Mouse (Mus musculus): ENCODE data around the gene Adrm1.

The Adrm1 gene

DNA sequence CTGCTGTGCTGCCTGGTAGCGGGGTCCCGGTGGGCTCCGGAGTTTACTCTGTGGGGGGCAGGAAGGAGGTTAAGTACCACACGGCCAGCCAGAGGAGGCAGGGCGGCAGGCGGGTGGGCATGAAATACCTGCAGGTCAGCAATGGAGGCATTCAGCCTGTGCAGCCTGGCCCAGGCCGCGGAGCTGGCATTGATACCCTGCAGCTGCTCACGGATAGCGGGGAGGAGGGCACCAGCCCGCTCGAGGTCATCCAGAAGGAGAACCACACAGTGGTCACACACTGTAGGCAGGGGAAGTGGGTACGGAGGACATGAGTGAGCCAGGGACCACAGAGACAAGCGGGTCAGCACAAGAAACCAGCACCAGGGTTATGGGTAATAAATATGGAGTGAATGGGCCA is 14.4 kb downstream of the Adrm1 start:
- no peak for DNase-seq

DNA sequence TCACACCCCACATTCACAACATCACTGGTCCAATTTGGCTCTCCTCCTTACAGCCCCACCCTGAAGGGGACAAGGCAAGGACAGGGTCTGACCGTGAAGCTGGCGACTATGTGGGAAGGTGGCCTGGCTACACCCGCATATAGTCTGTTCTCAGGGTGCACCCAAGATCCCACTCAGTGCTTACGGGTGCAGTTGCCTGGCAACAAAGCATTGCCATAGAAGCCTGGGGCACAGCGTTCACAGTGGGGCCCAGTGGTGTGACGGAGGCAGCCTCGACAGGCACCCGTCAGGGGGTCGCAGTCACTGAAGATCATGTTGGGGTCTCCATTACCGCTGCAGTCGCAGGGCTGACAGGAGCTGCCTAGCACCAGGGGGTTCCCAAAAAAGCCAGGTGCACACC is 16.1 kb downstream of the Adrm1 start:
- DNase-seq: no peak

DNA sequence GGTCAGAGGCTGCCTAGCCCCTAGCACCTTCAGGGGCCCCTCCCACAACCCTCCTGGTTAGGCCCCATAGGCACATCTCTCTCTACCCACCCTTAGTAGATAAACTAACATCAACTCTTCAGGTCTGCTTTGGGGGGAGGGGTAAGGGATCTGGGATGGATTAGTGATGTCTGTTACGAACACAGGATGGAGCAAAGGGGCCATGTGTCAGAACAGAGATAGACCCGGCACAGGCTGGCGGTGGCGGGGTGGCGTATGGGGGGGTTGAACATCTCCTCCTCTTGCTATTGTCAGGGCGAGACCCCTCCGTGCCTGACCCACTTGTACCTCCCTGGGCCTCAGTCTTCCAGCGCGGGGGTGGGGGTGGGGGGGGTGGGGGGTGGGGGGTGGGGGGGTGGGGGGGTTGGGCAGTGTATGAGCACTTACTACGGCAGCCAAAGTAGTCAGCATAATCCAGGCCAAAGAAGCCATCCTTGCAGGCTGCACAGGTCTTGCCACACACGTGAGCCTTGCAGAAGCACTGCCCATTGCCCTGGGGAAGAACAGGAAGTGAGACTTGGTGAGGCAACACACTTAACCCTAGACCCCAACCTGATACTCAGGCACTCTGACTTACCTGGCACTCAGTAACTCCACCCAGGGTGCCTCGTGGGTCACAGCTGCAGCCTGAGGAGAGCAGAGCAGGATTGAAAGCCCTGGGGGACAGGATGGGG is 25.5 kb downstream of the Adrm1 start:
- DNase-seq: no peak

DNA sequence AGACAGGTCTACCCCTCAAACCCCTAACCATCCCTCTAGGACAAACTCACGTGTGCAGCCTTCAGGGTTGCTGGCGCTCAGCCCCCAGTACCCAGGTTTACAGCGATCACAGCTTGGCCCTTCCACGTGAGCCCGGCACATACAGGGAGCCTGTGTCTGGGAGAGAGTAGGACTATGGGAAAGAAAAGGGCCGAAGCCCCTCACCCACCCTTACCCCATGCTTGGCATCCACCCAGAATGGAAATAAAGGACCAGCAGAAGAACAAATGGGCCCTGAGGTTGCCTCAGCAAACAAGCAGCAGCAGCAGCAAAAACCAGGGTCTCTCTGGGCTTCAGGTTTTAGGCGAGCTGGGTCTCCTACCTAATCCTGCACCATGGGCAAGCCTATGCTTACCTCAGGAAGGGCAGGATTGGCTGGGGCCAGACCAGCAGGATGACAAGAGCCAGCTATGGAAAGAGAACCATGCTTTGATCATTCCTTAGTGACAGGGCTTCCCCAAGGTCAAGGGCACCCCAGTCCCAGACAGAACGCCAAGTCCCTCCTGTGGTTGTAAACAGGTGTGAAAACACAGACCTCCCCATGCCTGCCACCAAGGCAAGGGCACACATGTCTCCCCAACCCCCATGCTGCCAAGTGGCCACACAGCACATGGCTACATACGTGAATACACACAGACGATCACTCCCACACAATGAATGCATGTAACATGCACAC is 26.2 kb downstream of the Adrm1 start:
- DNase-seq: no peak

DNA sequence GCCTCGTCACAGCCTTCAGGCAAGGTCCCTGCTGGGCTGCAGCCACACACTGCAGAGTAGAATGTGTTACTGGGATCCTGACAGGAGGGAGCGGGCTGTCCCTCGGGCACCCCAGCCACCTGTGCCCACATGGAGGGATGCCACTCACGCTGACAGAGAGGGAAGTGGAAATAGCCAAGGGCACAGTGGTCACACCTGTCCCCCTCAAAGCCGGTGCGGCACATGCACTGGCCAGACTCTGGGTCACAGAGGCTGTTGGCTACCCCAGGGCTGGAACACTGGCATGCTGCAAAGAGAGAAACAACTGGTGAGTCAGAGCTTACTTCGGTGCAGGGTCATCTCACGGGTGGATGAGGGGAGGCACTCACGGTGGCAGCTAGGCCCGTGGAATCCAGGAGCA is 27.5 kb downstream of the Adrm1 start:
- DNase-seq: no peak

DNA sequence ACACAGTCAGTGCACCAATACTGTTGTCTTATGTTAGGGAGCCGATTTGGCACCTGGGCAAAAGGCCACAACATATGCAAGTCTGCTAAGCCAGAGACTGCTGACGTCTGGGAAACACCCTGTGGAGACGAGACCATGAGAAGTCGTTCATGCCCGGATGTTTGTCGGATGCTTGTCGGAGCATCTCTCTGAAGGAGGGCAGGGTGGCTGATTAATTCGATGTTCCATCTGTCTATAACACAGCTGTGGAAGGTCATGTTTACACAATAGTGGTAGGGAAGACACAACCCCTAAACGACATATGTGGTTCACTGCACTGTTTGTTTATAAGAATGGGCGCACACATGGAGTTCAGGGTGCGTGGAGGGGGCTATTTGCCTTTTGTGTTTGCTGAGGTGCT is 29.4 kb downstream of the Adrm1 start:
- DNase-seq: no peak

DNA sequence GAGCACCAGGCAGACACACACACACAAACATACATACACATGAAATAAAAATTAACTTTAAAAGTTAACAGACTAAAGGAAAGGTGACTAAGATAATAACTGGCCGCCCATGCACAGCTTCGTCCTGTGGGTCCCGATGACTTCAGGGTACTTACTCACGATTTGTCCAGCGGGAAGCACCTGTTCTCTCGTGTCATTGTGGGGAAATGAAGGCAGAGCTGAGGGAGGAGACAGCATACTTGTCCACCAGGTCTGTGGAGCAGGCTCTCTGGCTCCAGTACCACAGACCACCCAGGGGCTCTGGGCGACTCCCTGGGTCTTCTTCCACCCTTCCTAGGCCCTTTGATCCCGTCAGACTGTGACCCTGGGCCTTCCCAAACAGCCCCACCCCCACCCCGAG is 30.0 kb downstream of the Adrm1 start:
- DNase-seq: no peak

DNA sequence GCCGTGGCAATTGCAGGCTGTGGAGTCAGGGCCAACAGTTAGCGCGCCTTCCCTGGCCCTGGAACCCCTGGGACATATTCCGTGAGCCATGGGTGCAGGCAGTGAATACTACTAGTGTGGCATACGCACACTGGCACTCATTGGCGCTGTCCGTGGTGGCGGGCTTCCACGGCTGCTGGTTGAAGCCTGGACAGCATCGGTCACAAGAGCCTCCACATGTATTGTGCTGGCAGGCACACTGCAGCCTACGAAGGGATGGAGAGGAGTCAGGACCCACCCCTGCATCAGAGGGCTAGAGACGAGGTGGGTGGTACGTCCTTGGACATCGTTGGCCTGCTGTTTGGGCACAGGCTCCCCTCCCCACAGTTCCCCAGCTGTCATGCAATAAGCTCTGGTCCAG is 31.0 kb downstream of the Adrm1 start:
- DNase-seq: no peak

DNA sequence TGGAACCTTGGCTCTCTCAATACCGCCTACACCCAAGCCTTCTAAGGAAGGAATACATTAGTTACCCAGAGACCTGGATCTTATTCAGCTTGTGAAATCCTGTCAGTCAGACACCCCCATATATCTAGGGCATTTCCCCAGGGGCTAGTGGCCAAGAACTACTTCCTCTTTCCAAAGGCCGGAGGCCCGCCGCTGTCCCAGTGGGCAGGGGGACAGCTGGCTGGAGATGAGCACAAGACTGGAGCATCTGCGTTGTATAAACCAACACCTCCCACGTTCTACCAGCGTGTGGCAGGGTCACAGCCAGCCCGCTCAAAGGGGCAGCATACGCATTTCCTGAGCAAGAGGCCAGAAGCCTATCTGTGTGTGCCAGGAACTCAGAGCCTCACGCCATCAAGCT is 31.5 kb downstream of the Adrm1 start:
- DNase-seq: no peak

DNA sequence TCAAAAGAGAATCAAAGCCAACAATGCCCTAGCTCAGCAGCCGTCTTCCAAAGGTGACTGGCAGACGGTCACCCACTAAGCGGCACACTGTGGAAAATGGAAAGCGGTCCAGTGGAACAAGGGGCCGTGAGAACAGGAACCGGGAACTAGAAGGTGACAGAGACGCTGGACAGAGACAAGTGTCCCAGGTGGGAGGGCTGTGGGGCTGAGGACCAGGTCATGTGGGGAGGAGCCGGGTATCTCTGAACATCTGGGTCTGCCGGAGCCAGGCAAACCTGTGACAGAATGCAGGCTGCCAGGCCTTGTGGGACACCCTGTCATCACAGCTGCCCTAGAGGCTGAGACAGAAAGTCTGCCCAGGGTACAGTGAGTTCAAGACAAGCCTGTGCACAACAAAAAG is 33.2 kb downstream of the Adrm1 start:
- DNase-seq: no peak

DNA sequence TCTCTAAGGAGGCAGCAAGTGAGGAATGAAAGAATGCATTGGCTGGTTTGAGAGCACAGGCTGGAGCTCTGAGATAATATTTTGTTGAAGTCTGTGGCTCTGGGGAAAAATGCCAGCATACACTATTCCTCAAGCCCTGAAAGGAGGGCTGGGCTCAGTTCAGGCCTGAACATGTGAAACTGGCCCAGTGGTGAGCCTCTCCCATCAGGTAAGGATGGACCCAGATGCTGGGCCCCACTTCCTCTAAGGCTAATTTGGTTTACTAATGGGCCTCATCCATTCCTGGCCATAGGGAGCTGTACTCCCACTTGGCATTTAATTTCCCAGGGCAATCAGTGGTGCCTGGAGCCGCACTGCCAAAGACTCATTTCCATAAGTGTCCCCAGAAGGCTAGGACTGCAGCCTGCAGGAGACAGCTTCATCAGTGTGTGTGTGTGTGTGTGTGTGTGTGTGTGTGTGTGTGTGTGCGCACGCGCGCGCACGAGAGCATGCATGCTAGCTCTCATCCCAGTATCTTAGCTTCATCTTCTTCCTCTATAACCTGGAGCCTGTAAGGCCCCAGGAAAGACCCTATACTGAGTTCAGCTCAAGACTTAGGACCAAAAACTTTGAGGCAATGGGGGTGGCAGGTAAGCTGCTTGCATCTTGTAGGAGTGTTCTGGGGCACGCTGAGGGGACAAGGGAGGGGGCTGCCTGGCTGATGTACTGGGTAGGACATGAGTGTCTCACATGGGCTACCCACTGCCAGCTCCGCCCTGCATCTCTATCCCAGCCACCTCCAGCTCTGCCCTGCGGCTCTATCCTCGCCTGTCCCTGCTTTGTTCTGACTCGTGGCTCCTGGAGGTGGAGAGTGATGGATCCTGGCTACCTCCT is 34.0 kb downstream of the Adrm1 start:
- DNase-seq: no peak

DNA sequence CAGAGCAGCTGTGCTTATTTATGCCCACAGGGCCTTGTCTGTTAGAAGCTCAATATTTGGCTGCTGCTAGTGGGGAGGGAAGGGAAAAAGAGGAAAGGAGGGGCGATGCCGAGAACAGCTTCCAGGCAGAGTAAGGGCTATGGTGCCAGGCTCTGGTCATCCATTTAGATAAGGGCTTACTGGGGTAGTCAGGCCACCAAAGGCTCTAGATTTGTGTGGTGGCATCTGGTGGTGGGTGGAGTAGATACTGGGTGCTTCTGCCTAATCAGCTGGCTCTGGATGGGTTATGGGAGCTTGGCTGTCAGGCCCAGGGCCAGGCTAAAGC is 34.6 kb downstream of the Adrm1 start:
- DNase-seq: no peak

DNA sequence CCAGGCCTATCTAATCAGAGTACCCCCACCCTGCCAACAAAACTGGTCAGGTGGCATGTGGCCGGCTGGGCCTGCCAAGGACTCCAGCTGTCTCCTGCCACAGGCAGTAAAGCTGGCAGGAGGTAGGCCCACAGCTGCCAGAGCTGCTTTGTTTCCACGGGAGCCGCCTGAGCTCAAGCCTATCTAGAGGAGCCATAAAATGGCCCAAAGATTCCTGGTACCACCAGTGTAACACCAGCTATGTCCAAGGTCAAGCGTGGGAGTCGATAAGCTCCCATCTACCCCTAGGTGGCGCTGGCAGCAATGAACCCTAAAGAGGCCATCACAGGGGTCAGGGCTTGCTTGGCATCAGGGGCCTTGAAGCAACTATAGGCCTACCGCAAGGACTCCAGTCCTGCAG is 36.6 kb downstream of the Adrm1 start:
- DNase-seq: no peak

DNA sequence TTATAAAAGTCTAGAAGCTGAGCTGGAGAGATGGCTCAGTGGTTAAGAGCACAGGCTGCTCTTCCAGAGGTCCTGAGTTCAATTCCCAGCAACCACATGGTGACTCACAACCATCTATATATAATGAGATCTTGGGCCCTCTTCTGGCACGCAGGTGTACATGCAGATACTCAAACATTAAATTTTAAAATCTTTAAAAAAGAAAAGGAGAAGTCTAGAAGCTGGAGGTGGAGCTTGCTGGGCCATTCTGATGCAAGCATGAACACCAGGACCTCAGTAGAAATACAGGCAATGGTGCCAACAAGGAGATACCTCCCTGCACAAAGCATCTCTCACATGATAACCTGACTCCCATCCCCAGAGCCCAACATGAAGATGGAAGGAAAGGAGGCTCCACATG is 37.7 kb downstream of the Adrm1 start:
- DNase-seq: no peak

DNA sequence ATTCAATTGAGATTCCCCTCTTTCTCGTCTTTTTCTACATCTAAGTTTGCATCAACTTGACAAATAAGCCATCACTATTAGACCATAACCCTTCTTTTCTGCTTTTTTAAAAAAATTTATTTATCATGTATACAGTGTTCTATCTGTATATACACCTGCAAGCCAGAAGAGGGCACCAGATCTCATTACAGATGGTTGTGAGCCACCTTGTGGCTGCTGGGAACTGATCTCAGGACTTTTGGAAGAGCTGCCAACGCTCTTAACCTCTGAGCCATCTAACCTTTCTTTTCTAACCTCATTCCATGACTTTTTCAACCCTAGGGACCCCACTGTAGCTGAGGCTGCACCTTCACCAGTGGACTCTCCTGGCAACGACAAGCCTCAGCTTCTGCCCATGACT is 41.0 kb downstream of the Adrm1 start:
- no peak for DNase-seq

DNA sequence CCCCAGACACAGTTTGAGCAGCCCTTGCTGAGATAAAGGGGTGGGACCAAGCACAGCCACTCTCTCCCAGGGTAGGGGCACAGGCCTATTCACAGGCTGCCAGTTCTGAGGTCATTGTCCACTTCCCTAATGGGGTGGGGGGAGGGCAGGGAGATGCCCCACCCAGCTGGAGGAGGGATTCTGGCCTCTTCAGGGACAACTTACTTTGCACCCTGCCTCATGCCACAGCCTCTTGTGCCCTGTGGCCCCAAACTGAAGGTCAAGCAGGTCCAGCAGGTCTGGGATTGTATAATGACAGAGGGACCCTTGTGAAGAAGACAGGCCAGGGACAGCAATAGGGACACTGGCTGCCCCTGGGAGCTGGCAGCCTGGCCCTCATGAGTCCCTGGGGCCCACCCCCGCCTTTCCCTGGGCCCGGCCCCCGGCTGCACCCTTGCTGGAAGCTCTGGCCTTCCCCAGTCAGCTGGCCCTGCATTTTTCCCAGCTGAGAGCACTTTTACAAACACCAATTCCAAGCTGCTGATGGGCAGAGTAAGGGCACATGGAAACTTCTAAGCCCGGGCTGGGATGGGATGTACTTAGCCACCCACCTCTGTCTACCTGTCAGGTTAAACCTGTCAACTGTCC is 43.2 kb downstream of the Adrm1 start:
- DNase-seq: no peak

DNA sequence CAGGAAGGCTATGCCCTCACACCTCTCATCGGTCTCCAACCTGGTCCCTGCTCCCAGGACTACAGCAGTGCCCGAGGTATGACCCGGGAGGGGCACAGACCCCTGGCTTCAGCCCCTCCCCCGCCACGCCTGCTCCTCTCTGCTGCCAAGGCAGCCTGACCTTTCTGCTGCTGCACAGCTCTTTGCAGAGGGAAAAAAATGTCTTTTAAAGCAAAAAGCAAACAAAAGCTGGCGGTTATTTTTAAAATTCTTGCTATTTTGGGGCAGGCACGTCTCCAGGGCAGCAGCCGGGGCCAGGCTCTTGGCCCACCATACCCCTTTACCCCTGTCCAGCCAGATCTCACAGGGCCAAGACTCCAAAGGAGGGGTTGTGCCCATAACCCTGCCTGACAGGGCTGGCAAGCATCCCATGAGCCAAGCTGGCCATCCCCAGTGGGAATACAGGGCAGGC is 43.8 kb downstream of the Adrm1 start:
- no peak for DNase-seq

DNA sequence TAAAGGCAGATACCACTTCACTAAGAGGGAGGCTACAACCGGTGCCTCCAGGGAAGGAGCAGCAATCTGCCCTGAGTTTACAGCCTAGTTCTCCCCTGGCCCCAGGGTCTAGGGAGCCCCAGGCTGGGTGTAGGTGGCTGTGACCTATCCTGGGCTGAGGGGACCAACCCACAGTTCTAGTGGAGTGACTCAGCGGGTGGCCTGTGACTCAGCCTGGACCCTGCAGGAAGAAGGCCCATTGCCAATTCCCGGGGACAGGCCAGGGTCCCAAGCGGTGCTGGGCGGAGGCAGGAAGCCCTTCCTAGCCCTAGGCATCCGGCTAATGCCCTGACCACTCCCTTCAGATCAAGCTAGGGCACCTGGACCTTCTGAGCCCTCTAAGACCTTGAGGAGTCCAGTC is 44.7 kb downstream of the Adrm1 start:
- no peak for DNase-seq

DNA sequence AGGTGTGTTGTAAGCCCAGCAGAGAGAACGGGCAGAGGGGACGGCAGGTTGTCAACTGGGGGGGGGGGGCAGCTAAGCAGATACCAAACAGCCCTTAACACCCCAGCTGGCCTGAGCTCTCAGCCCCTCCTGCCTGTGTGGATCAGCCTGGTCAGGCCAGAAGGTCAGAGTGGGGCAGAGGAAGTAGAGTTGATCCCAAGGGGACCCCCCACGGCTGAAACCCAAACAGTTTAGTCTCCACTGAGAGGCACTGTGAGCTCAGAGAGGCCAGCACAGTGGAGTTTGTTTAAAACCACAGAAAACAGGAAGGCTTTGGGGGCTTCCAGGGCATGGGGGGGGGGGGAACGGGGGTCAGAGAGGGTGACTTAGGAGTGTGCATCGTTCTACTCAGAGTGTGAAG is 45.6 kb downstream of the Adrm1 start:
- no peak for DNase-seq

DNA sequence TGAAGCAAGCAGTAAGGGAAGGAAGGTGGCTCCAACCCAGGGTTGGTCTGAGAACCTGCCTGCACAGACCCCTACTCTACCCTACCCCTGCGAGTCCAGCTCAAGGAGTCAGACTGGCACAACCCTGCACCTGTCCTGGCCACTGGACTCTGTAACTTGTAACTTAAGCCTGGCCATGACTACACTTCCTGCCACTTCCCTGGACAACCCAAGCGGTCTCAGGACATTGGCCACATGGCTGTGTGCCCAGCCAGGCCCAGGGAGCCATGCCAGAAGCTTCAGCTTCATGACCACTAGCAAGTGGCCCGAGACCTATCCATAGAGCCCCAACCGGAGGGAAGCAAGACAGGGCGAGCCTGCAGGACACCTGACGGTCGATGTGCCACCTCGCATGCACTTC is 46.3 kb downstream of the Adrm1 start:
- DNase-seq: peak; percentile 29

DNA sequence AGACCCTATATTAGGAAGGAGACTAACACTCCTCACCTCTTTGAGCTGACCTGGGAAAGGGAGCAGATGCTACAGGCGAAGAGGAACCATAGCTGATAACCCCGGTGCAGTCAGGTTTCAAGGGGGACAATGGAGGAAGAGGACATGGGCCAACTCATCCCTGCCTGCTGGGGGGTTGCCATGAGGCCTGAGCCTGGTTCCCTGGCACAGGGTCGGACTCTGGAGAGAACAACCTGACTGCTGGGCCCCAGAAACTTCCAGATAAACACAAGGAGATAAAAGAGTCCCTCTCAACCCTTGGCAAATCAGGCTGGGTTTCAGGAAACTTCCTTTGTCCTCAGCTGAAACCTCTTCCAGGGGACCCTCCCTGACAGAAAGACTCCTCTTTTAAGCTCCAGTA is 47.0 kb downstream of the Adrm1 start:
- DNase-seq: no peak

DNA sequence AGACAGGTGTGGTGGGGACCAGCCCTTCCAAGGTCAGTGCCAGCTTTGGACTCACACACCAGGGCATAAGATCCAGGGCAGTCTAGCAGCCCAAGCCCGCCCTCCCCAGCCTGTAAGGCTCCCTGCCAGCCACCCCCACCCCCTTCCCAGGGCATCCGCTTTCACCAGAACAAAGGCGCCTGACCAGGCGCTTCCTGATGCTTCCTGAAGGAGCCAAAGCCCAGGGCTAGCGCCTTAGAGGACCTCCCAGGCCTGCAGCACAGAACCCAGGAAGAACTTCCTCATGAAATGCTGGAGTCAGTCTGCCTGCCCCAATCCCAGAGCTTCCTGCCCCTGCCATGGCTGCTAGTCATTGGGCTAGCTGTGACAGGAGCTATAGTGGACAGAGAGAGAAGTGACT is 47.4 kb downstream of the Adrm1 start:
- DNase-seq: no peak

DNA sequence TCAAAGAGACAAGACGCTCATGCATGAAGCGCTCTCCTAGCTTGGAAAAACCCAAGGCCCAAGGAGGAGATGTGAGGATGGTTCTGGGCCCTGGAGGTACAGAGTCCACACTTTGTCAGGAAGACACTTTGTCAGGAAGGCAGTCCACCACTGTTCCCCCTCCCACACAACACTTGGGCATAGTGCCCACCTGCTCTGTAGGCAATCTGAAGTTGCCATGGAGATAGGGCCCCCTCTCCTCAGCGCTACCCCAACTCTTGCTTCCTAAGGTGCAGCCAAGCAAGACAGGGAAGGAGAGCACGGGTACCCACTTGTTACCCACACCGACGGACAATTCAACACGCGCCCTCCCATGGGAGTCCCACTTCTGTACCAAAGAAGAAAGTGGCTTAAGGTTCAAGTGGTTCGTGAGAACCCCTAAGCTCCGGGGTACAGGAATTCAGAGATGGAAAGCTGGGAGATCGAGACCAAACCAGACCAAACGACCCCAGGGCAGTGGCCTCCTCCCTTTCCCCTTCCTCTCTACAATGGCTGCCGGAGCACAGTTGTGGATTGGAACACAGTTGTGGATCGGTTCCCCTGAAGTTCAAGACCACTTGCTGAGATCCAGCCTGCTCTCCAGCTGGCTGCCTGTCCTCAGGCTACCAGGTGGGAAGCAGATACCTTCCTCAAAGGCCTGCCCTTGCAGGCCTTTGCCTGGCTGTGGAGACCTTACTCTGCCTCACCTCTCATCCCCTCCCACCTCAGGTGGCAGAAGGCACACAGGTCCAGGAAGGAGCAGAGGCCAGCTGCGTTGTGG is 48.1 kb downstream of the Adrm1 start:
- no peak for DNase-seq
